Mouse (Mus musculus) heart, embryonic 16.5 days (tissue): ENCODE measurements around the gene Inpp5k. TPM values are rescaled to one million over a fixed set of nuclear protein-coding genes. Genes with fewer than 3 reads are reported as not detected.

Experiments used
- ATAC-seq: fragments of 200-750 bp; cut with Nextera tagmentation; replicated peaks from 2 replicates; pipeline ENCODE4 v1.8.0; 2017; ENCODE audit warnings: moderate number of reproducible peaks; ENCODE audit not compliant: insufficient read depth, low FRiP score; ENCODE audit errors: extremely low read depth
- H3K27ac ChIP-seq: fragments of 300-500 bp; sonication (generic); 2 replicates; pipeline ENCODE4 v1.5.1; 2014; ENCODE audit warnings: mild to moderate bottlenecking, low read length, control low read depth, moderate library complexity
- H3K27me3 ChIP-seq: fragments of 300-500 bp; sonication (generic); 2 replicates; pipeline ENCODE4 v1.6.1; 2014; ENCODE audit warnings: low read length, mixed read lengths; ENCODE audit not compliant: control insufficient read depth, insufficient read depth
- H3K36me3 ChIP-seq: fragments of 300-500 bp; sonication (generic); 2 replicates; pipeline ENCODE4 v1.6.1; 2014; ENCODE audit not compliant: control insufficient read depth, insufficient read depth
- H3K4me1 ChIP-seq: fragments of 300-500 bp; sonication (generic); 2 replicates; pipeline ENCODE4 v1.6.1; 2014; ENCODE audit warnings: low read length, mixed read lengths; ENCODE audit not compliant: control insufficient read depth, insufficient read depth
- H3K4me2 ChIP-seq: fragments of 300-500 bp; sonication (generic); 2 replicates; pipeline ENCODE4 v1.6.1; 2014; ENCODE audit warnings: low read depth, mild to moderate bottlenecking, control low read depth, low read length
- H3K4me3 ChIP-seq: fragments of 300-500 bp; sonication (generic); 2 replicates; pipeline ENCODE4 v1.5.1; 2014; ENCODE audit warnings: mild to moderate bottlenecking, control low read depth, low read length
- H3K9ac ChIP-seq: fragments of 300-500 bp; sonication (generic); 2 replicates; pipeline ENCODE4 v1.6.1; 2014; ENCODE audit warnings: low read length, control low read depth
- H3K9me3 ChIP-seq: fragments of 300-500 bp; sonication (generic); replicated peaks from 2 replicates; pipeline ENCODE4 v1.6.1; 2016; ENCODE audit warnings: low read length; ENCODE audit not compliant: control insufficient read depth
- WGBS: fragments of 180-500 bp; shearing (Covaris S2); extraction: QIAGEN DNeasy Blood & Tissue Kit; methylation state at CpG from one replicate; pipeline ENCODE4 v1.1.7; 2014; 5-methylcytosine and 5-hydroxymethylcytosine counted together
- polyA plus RNA-seq: library from polyadenylated mRNA; unstranded; fragments of >200 nt; fragmentation: Nextera tagmentation; extraction: Ambion mirVana; gene quantifications from 2 replicates; pipeline ENCODE4 v1.2.1, GENCODE M21; 2015

Gene Inpp5k
- 29.1 and 31.1 TPM in 2 replicates for polyA plus RNA-seq

DNA sequence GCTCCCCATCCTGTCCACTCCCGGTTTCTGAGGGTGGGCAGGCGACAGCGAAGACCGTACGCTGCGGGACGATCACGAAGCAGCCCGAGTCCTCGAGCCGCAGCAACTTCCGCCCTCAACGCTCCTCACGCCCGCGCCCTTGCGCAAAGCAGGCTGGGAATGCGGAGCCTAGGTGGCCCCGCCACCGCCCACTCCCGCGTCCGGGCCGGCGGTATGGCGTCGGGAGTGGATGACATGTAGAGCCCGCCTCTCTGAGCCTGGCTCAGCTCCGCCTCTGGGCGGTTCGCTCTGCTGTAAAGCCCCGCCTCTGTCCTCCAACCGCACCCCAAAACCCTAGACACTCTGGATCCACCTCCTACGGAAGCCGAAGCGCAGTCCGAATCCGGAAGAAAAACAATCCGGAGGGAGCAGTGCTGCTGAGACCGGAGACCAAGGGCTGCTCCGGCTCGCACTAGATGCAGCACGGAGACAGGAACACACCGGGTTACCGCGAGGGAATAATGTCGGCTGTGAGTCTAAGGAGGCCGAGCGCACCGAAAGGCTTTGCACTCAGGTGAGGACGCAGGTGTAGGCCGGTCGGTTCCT is at the start of gene Inpp5k:
Inpp5k (plus strand) TSS at position 344 of the 585 bp plus-strand sequence.
- H3K27ac ChIP-seq: peak within 1 kb of the TSS; percentile 94
- peaks cover 18% of the 10 kb centered on the region for H3K4me1 ChIP-seq
- peak within 1 kb of the TSS; percentile 95 for H3K4me2 ChIP-seq
- H3K9me3 ChIP-seq: no peaks in the 10 kb centered on the region
- H3K36me3 ChIP-seq: peaks cover 24% of the 10 kb centered on the region
- ATAC-seq: peak; percentile 98
- H3K9ac ChIP-seq: peak within 1 kb of the TSS; percentile 84
- under 1% methylated on average over 53 of the region's 53 CpGs for WGBS
- H3K27me3 ChIP-seq: no peaks in the 10 kb centered on the region
- peak within 1 kb of the TSS; percentile 91 for H3K4me3 ChIP-seq

DNA sequence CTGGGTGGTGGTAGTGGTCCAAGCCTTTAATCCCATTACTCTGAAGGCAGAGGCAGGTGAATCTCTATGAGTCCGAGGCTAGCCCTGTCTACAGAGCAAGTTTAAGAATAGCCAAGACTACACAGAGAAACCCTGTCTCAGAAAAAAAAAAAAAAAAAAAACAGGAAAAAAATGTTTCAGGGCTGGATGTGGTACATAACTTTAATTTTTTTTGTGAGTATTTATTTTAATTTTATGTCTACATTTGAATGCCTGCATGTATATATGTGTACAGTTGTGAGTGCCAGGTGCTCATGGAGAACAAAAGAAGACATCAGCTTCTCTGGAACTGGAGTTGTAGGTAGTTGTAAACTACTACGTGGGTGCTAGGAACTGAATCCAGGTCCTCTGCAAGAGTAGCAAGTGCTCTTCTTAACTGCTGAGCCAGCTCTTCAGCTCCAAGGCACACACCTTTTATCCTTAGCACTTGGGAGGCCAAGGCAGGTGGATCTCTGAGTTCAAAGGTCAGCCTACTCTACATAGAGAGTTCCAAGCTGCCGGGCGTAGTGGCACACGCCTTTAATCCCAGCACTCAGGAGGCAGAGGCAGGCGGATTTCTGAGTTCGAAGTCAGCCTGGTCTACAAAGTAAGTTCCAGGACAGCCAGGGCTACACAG is 49.2 kb upstream of the Inpp5k start:
- no peak overlapping the region for H3K4me3 ChIP-seq
- H3K4me1 ChIP-seq: no peaks in the 10 kb centered on the region
- H3K36me3 ChIP-seq: no peaks in the 10 kb centered on the region
- H3K9ac ChIP-seq: no peak overlapping the region
- ATAC-seq: no peak
- H3K9me3 ChIP-seq: no peaks in the 10 kb centered on the region
- no peak overlapping the region for H3K27ac ChIP-seq
- no peak overlapping the region for H3K4me2 ChIP-seq
- no peaks in the 10 kb centered on the region for H3K27me3 ChIP-seq
- 94% methylated on average over 7 of the region's 7 CpGs for WGBS

DNA sequence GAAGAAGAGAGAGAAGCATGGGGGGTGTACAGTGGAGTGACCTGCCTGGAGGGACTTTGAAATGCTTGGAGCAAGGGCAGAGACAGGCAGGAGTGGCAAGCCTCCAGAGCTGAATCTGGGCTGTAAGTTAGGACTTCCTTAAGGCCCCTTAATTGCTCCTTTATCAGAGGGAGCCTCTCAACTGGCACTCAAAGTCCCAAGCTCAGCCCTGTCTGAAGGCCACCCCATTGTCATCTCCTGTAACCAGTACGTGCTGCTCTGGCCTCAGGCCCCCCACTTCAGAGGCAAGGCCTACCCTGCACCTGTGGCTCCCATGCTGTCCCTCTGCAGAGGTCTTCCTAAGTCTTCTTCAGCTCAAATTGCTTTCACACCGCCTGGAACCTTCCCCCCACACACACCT is 47.3 kb upstream of the Inpp5k start:
- Histone ChIP-seq H3K4me1 (peaks cover 4% of the 10 kb centered on the region), H3K9me3 (no peaks in the 10 kb centered on the region), H3K27me3 (no peaks in the 10 kb centered on the region), H3K9ac (no peak overlapping the region), H3K36me3 (no peaks in the 10 kb centered on the region), H3K27ac (no peak overlapping the region), H3K4me3 (no peak overlapping the region), H3K4me2 (no peak overlapping the region)
- 55% methylated on average over 2 of the region's 2 CpGs for WGBS
- ATAC-seq: no peak

DNA sequence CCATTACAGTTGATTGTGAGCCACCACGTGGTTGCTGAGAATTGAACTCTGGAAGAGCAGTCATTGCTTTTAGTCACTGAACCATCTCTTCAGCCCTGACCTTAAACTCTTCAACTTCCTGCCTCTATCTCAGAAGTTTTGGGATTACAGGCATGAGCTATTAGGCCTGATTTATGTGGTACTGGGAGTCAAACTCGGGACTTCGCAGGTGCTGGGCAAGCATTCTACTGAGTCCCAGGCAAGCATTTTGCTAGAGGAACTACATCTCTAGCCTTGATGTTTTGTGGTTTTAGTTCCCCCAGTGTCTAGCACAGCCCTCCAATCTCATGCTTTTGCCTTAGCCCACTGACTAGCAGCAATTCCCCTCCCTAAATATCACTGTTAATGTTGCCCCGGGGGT is 45.7 kb upstream of the Inpp5k start:
- H3K27me3 ChIP-seq: no peaks in the 10 kb centered on the region
- H3K9ac ChIP-seq: no peak overlapping the region
- no peak for ATAC-seq
- no peak overlapping the region for H3K27ac ChIP-seq
- H3K4me3 ChIP-seq: no peak overlapping the region
- no peak overlapping the region for H3K4me2 ChIP-seq
- 72% methylated on average over 4 of the region's 4 CpGs for WGBS
- H3K36me3 ChIP-seq: no peaks in the 10 kb centered on the region
- peaks cover 13% of the 10 kb centered on the region for H3K4me1 ChIP-seq
- no peaks in the 10 kb centered on the region for H3K9me3 ChIP-seq

DNA sequence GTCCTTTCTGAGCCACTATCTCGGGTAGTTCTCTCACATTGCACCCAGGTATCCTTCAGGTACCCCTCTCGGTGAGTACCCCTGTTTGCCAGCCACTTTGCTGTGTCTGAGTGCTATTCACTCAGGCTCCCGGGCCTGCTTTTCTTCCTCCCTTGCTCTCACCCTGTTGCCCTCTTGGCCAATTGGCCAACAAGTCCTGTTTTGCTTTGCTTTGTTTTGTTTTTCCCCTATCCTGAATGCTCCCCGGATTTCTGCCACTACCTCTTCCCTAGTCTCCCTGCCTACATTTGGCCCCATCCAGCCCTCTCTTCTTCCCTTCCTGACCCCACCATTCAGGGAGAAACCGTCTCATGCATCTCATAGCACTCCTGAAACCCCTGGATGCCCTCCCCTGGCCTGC is 44.8 kb upstream of the Inpp5k start:
- no peak overlapping the region for H3K4me2 ChIP-seq
- H3K27ac ChIP-seq: no peak overlapping the region
- no peak for ATAC-seq
- H3K4me3 ChIP-seq: no peak overlapping the region
- WGBS: 68% methylated on average over 5 of the region's 5 CpGs
- H3K27me3 ChIP-seq: no peaks in the 10 kb centered on the region
- H3K9ac ChIP-seq: no peak overlapping the region
- H3K4me1 ChIP-seq: peaks cover 13% of the 10 kb centered on the region
- H3K9me3 ChIP-seq: no peaks in the 10 kb centered on the region
- H3K36me3 ChIP-seq: no peaks in the 10 kb centered on the region

DNA sequence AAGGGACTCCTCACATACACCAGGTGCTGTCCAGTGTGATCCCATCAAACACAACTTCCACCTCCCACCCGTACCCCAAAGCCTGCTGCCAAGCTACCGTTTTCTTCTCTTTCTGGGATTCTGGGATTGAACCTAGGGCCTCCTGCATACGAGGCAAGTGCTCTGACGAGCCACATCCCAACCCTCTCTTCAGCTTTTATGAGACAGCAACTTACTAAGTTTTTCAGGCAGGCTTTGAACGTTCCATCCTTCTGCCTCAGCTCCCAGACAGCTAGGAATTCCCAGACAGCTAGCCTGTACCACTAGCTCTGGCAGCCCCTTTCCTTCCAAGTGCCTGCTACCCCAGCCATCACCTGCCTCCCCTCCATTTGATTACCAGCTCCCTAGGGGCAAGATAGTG is 43.8 kb upstream of the Inpp5k start:
- ATAC-seq: no peak
- no peak overlapping the region for H3K9ac ChIP-seq
- H3K27me3 ChIP-seq: no peaks in the 10 kb centered on the region
- no peak overlapping the region for H3K4me2 ChIP-seq
- H3K4me1 ChIP-seq: peaks cover 13% of the 10 kb centered on the region
- no peak overlapping the region for H3K4me3 ChIP-seq
- 83% methylated on average over 5 of the region's 5 CpGs for WGBS
- no peaks in the 10 kb centered on the region for H3K36me3 ChIP-seq
- H3K27ac ChIP-seq: no peak overlapping the region
- no peaks in the 10 kb centered on the region for H3K9me3 ChIP-seq

DNA sequence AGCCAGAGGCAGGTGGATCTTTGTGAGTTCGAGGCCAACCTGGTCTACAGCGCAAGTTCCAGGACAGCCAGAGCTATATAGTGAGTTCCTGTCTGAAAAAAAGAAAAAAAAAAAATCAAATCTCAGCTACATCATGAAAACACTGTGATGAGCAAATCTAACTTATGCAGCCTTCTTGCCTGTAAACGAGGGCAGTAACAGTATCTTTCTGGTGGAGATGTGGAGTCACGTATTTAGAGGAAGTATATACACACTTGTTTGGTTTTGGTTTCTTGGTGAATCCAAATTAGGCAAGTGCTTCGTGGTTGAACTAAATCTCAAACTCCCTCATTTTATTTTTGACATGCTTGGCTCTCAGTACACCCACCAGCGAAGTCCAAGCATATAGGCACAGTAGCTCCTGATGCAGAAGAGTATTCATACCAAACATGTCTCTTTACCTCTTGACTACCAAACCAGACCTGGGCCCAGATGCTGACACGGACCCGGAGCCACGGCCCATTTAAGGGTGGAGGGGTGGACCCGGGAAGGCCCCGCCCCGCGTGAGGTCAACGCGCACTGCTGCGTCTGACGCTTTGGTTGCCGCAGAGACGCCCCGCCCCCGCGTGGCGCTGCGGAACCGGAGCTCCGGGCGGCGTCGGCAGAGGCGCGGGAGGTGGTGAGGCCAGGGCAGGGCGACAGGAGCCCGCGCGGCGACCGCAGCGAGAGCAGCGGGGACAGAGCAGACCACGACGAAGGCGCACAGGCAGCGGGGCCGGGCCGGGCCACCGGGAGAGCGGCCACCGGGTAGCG is 43.1 kb upstream of the Inpp5k start, which contains the start of gene Pitpna:
Pitpna (plus strand) TSS at position 605 of the 792 bp plus-strand sequence.
- H3K9me3 ChIP-seq: no peaks in the 10 kb centered on the region
- peak within 1 kb of the TSS; percentile 93 for H3K9ac ChIP-seq
- peaks cover 2% of the 10 kb centered on the region; the same call in 1 of the 2 replicates for H3K36me3 ChIP-seq
- H3K27ac ChIP-seq: peak within 1 kb of the TSS; percentile 88
- H3K27me3 ChIP-seq: no peaks in the 10 kb centered on the region
- peak; percentile 95 for ATAC-seq
- peak within 1 kb of the TSS; percentile 94 for H3K4me3 ChIP-seq
- peaks cover 17% of the 10 kb centered on the region for H3K4me1 ChIP-seq
- H3K4me2 ChIP-seq: peak within 1 kb of the TSS; percentile 96
- WGBS: 4% methylated on average over 49 of the region's 49 CpGs

DNA sequence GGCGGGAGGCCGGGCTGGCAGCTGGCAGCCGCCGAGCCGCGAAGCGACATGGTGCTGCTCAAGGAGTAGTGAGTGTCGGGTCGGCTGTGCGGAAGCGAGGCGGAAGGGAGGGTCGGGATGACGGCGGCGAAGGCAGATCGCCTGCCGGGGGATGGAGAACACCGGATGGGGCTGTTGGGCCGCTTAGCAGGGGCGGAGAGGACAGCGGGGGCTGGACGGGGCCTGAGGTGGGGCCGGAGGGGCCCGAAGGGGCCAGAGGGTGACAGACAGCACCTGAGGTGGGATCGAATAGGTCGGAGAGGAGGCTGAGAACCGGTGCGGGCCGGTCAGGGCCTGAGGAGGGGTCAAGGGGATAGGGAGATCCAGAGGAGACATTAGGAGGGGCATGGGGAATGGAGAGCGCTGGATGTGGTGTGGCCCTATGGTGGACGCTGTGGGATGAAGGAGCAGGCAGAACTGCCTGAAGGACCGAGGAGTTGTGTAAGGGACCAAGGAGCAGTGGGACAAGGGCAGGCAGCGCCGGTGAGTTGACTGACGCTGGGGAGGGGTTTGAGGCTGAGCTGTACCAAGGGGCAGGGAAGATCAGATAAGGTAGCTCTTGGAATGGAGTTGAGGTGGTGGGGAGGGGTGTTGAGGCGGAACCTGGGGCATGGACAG is 42.4 kb upstream of the Inpp5k start:
- WGBS: under 1% methylated on average over 37 of the region's 37 CpGs
- peak overlapping the region; percentile 88 for H3K27ac ChIP-seq
- ATAC-seq: peak; percentile 83
- H3K4me2 ChIP-seq: peak overlapping the region; percentile 96
- no peaks in the 10 kb centered on the region for H3K27me3 ChIP-seq
- H3K4me1 ChIP-seq: peaks cover 17% of the 10 kb centered on the region
- H3K9me3 ChIP-seq: no peaks in the 10 kb centered on the region
- peak overlapping the region; percentile 94 for H3K4me3 ChIP-seq
- peak overlapping the region; percentile 93 for H3K9ac ChIP-seq
- peaks cover 8% of the 10 kb centered on the region; the same call in 1 of the 2 replicates for H3K36me3 ChIP-seq
